Mouse (Mus musculus) inflammation-experienced regulatory T-cells (primary cell): Measurements from ENCODE around the gene Mmp27. TPM values are rescaled to one million over a fixed set of nuclear protein-coding genes. Genes with fewer than 3 reads are reported as not detected.

ENCODE experiments used
- polyA plus RNA-seq, 2 experiments: library from polyadenylated mRNA; unstranded; fragments of 100-300 nt; shearing (Covaris generic); gene quantifications; one replicate each; pipeline ENCODE4 v1.2.1; 2017

The Mmp27 gene
- polyA plus RNA-seq: under 1 TPM; 0.12 to 0.39 TPM

GRCm38 (mm10) chr9:7571162-7571561, at the start of gene Mmp27:
Gene Mmp27, plus strand, starts transcription at chr9:7571396.

GRCm38 (mm10) chr9:7558221-7559017, 12.8 kb upstream of the Mmp27 start, which contains the start of gene Mmp8:
Gene Mmp8, plus strand, starts transcription at chr9:7558456.

GRCm38 (mm10) chr9:7627931-7628330, 56.7 kb downstream of the Mmp27 start, which contains the start of gene Mmp20:
Gene Mmp20, plus strand, starts transcription at chr9:7628231.

Other genes starting within 250 kb of the Mmp27 start
- under 1 TPM; 0.17 to 0.51 TPM for gene Mmp12, start 227.0 kb upstream of the Mmp27 start, polyA plus RNA-seq
- gene Mmp1b, start 183.3 kb upstream of the Mmp27 start, polyA plus RNA-seq: under 1 TPM in 1 of 2 experiments, not detected in 1; 0.20 TPM
- under 1 TPM in 1 of 2 experiments, not detected in 1; 0.08 TPM for gene Mmp3, start 125.6 kb upstream of the Mmp27 start, polyA plus RNA-seq
- gene Mmp10, start 69.0 kb upstream of the Mmp27 start, polyA plus RNA-seq: under 1 TPM in 1 of 2 experiments, not detected in 1; 0.54 TPM
- gene Mmp8, start 12.9 kb upstream of the Mmp27 start, polyA plus RNA-seq: 1 to 10 TPM in 1 of 2 experiments, under 1 TPM in 1; 0.31 to 1.6 TPM
- not detected for gene Mmp20, start 56.8 kb downstream of the Mmp27 start, polyA plus RNA-seq
- not detected for gene Mmp7, start 120.7 kb downstream of the Mmp27 start, polyA plus RNA-seq
- gene Tmem123, start 192.6 kb downstream of the Mmp27 start, polyA plus RNA-seq: 100 to 1,000 TPM; 263 to 274 TPM